Mouse (Mus musculus) CH12.LX (cell line): ENCODE results near the gene Pqlc2.

ENCODE experiments used
- CHD1 ChIP-seq: IDR thresholded peaks from 2 replicates; pipeline ENCODE4 v1.6.1; 2012; ENCODE audit warnings: low read depth, low read length, improper control_type of control experiment, inconsistent platforms
- CTCF ChIP-seq, 2 experiments: IDR thresholded peaks in 1 of 2; conservative IDR thresholded peaks in 1 of 2; 2 replicates each; pipeline ENCODE4 v1.5.1; 2011 to 2012; ENCODE audit warnings: low read depth in 2 of 2, low read length in 2 of 2, improper control_type of control experiment in 1 of 2, inconsistent platforms in 1 of 2, mild to moderate bottlenecking in 1 of 2, moderate library complexity in 1 of 2
- EP300 ChIP-seq: IDR thresholded peaks from 2 replicates; pipeline ENCODE4 v1.6.1; 2011; ENCODE audit warnings: low read length, improper control_type of control experiment
- MAFK ChIP-seq: IDR thresholded peaks from 2 replicates; pipeline ENCODE4 v1.6.1; 2011; ENCODE audit warnings: low read length, improper control_type of control experiment; ENCODE audit not compliant: insufficient replicate concordance
- MAX ChIP-seq: IDR thresholded peaks from 2 replicates; pipeline ENCODE4 v1.6.1; 2011; ENCODE audit warnings: low read length, improper control_type of control experiment
- NRF1 ChIP-seq: IDR thresholded peaks from 2 replicates; pipeline ENCODE4 v1.6.1; 2014; ENCODE audit warnings: low read depth, mild to moderate bottlenecking, inconsistent platforms, low read length, improper control_type of control experiment, moderate library complexity
- POLR2A ChIP-seq: IDR thresholded peaks from 2 replicates; pipeline ENCODE4 v1.6.1; 2011; ENCODE audit warnings: low read depth, mild to moderate bottlenecking, improper control_type of control experiment, low read length
- POLR2AphosphoS2 ChIP-seq: IDR thresholded peaks from 2 replicates; pipeline ENCODE4 v1.6.1; 2011; ENCODE audit warnings: low read depth, low read length, improper control_type of control experiment
- USF1 ChIP-seq: IDR thresholded peaks from 2 replicates; pipeline ENCODE4 v1.6.1; 2014; ENCODE audit warnings: low read depth, mild to moderate bottlenecking, inconsistent platforms, low read length, improper control_type of control experiment
- USF2 ChIP-seq: conservative IDR thresholded peaks from 2 replicates; pipeline ENCODE4 v1.6.1; 2011; ENCODE audit warnings: low read depth, low read length, improper control_type of control experiment
- ZKSCAN1 ChIP-seq: IDR thresholded peaks from 2 replicates; pipeline ENCODE4 v1.6.1; 2012; ENCODE audit warnings: low read depth, inconsistent platforms, low read length, improper control_type of control experiment, borderline replicate concordance
- ZNF384 ChIP-seq: IDR thresholded peaks from 2 replicates; pipeline ENCODE4 v1.6.1; 2012; ENCODE audit warnings: low read depth, low read length, improper control_type of control experiment, inconsistent platforms

DNA sequence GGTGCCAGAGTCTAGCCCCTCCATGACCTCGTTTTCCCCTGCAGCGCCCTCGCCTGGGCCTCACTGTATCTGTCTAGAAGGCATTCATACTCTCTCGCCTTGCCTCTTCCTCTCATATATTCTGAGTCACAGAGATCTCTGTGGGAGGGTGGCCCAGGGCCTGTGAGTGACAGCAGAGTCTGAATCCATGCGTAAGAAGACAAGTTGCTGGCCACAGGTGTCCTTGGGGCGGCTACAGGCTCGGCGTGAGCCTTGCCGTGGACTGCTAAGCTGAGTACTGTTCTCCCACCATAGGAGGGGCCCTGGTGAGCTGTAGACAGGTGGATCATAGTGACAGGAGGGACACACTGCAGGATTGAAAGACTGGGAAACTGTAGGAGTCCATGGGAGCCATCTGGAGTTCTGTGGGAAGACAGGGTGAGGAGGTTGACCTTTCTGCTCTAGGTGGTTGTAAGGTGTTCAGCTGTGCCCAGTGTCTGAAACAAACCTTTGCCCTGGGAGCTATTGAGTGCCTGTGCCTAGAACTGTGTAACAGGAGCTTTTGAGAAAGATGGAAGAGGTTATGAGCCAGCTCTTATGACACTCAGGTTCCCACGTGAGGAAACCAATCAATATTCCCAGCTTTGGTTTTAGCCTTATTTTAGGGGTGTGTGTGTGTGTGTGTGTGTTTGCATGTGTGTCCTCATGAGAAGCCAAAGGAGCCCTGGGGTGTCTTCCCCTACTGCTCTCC, 37.4 kb downstream of the Pqlc2 start:
- no peak for TF ChIP-seq USF1
- TF ChIP-seq POLR2A = no peak
- TF ChIP-seq USF2 = no peak
- TF ChIP-seq MAX = no peak
- no peak for TF ChIP-seq CTCF (conservative IDR thresholded peaks at IDR 0.05 in 1 of 2, IDR thresholded peaks at IDR 0.05 in 1 of 2; ENCODE audit: low read depth in 2 of 2, low read length in 2 of 2)
- no peak for TF ChIP-seq EP300
- TF ChIP-seq CHD1 = no peak
- TF ChIP-seq POLR2AphosphoS2 = no peak
- no peak for TF ChIP-seq MAFK
- no peak for TF ChIP-seq ZKSCAN1
- TF ChIP-seq NRF1 = no peak
- no peak for TF ChIP-seq ZNF384
